Mouse (Mus musculus): ENCODE results near the gene Olfr145. TPM values are rescaled to one million over a fixed set of nuclear protein-coding genes. Genes with fewer than 3 reads are reported as not detected.

Gene Olfr145
- polyA plus RNA-seq, 1 experiment from 2014 or later: not detected

DNA sequence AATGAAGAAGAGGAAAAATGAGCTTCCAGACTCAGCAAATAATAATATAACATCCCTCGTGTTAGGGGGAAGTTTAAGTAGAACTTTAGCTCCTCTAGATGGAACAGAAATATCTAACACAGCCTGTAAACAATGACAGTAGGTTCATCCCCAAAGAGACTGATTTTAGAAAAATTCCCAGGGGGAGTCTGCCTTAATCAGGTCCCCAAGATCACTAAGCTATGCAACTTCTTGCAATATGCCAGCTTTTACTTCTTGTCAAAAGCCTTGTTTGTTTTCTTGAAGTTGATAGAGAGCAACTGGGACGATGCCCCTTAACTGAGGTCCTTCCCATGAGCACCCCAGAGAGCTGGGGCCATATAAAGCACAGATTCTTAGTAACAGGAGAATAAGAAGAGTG, 21.0 kb downstream of the Olfr145 start, which contains the start of gene Olfr878:
Olfr878 (plus strand) TSS at position 301 of the 400 bp plus-strand sequence.
- DNase-seq (ENCODE audit: low spot score) (no peak), ATAC-seq (replicated peaks; ENCODE audit: low FRiP score, low TSS enrichment, low read depth) (no peak)
- no peak within 1 kb of the TSS for H3K27ac ChIP-seq (ENCODE audit: low read depth)
- H3K4me2 ChIP-seq (ENCODE audit: low read length): no peak within 1 kb of the TSS
- H3K9ac ChIP-seq (ENCODE audit: low read length): no peak within 1 kb of the TSS
- H3K4me1 ChIP-seq (replicated peaks; ENCODE audit: control insufficient read depth, insufficient read depth, low read length): no peaks in the 10 kb centered on the region
- no peaks in the 10 kb centered on the region for H3K9me3 ChIP-seq (ENCODE audit: control insufficient read depth, low read length)
- WGBS: 74% methylated on average over 2 of the region's 2 CpGs
- no peaks in the 10 kb centered on the region for H3K27me3 ChIP-seq (replicated peaks; ENCODE audit: control insufficient read depth, insufficient read depth, low read length)
- H3K4me3 ChIP-seq (ENCODE audit: low read depth, low read length): no peak within 1 kb of the TSS
- H3K36me3 ChIP-seq (ENCODE audit: control insufficient read depth, insufficient read depth, low read length): no peaks in the 10 kb centered on the region

DNA sequence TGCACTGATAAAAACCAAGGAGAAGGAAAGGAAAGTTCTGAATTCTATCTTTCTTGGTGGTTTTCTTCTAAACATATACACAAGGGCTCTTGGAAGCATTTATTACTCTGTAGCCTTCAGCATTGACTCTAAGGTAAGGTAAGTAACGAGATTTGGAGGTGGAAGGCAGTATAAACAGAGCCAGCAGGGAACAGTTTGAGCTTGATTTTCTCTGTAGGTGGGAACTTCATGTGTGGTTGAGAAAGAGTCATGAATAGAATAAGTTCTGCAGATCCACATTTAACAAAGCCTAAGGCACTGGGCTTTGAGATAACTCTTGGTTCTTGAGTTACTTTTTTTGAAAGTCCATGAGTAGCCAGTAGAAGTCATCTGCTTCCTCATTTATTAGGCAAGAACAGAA, 21.5 kb downstream of the Olfr145 start:
- Histone ChIP-seq H3K4me3 (ENCODE audit: low read depth, low read length) (no peak overlapping the region), H3K36me3 (ENCODE audit: control insufficient read depth, insufficient read depth, low read length) (no peaks in the 10 kb centered on the region), H3K9ac (ENCODE audit: low read length) (no peak overlapping the region), H3K27me3 (replicated peaks; ENCODE audit: control insufficient read depth, insufficient read depth, low read length) (no peaks in the 10 kb centered on the region), H3K9me3 (ENCODE audit: control insufficient read depth, low read length) (no peaks in the 10 kb centered on the region), H3K4me2 (ENCODE audit: low read length) (no peak overlapping the region), H3K27ac (ENCODE audit: low read depth) (no peak overlapping the region), H3K4me1 (replicated peaks; ENCODE audit: control insufficient read depth, insufficient read depth, low read length) (no peaks in the 10 kb centered on the region)
- no peak for ATAC-seq (replicated peaks; ENCODE audit: low FRiP score, low TSS enrichment, low read depth)
- 65% methylated on average over 1 of the region's 1 CpGs for WGBS
- DNase-seq (ENCODE audit: low spot score): no peak

DNA sequence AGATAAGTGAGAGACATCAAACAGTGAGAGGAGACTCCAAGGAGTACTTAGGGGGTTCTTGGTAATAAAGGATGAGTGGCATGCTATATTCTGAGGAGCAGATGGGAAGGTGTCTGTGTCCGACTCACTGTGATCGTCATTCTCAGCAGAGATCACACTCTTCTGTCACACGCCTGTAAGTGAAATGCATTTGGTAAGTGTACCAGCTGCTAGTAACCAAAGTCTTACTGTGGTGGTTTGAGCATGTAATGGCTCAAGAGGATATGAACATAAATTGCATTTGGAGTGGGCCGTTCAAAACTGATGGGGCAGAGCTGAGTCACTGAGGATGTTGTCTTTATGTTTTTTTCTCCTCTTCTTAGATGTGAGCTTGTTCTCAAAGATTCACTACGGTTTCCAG, 27.7 kb downstream of the Olfr145 start:
- Histone ChIP-seq H3K27me3 (replicated peaks; ENCODE audit: control insufficient read depth, insufficient read depth, low read length) (no peaks in the 10 kb centered on the region), H3K36me3 (ENCODE audit: control insufficient read depth, insufficient read depth, low read length) (no peaks in the 10 kb centered on the region), H3K4me3 (ENCODE audit: low read depth, low read length) (no peak overlapping the region), H3K9ac (ENCODE audit: low read length) (no peak overlapping the region), H3K9me3 (ENCODE audit: control insufficient read depth, low read length) (no peaks in the 10 kb centered on the region), H3K27ac (ENCODE audit: low read depth) (no peak overlapping the region), H3K4me1 (replicated peaks; ENCODE audit: control insufficient read depth, insufficient read depth, low read length) (no peaks in the 10 kb centered on the region), H3K4me2 (ENCODE audit: low read length) (no peak overlapping the region)
- ATAC-seq (replicated peaks; ENCODE audit: low FRiP score, low TSS enrichment, low read depth) (no peak), DNase-seq (ENCODE audit: low spot score) (no peak)
- WGBS: 80% methylated on average over 5 of the region's 5 CpGs

DNA sequence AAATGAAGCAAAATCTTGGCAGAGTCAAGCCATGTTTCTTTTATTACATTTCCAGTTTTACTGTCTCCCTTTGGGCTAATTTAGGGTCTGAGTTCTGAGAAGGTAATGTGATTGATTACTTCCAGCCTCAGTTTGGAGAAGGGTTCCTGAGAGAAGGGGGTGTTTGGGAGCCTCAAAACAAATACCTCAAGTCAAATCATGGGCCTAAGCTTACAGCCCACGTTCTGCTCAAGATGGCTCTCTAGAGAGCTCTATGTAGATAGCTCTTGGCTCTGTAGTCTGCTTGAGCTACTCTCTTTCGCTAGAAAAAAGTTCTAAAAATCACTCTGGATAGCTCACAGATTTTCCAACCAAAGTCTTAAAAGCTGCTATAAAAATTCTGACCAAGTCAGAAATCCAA, 28.9 kb downstream of the Olfr145 start:
- no peaks in the 10 kb centered on the region for H3K4me1 ChIP-seq (replicated peaks; ENCODE audit: control insufficient read depth, insufficient read depth, low read length)
- ATAC-seq (replicated peaks; ENCODE audit: low FRiP score, low TSS enrichment, low read depth) (no peak), DNase-seq (ENCODE audit: low spot score) (no peak)
- no peak overlapping the region for H3K9ac ChIP-seq (ENCODE audit: low read length)
- WGBS: 60% methylated on average over 2 of the region's 2 CpGs
- no peak overlapping the region for H3K4me2 ChIP-seq (ENCODE audit: low read length)
- H3K27me3 ChIP-seq (replicated peaks; ENCODE audit: control insufficient read depth, insufficient read depth, low read length): no peaks in the 10 kb centered on the region
- H3K27ac ChIP-seq (ENCODE audit: low read depth): no peak overlapping the region
- no peaks in the 10 kb centered on the region for H3K36me3 ChIP-seq (ENCODE audit: control insufficient read depth, insufficient read depth, low read length)
- H3K9me3 ChIP-seq (ENCODE audit: control insufficient read depth, low read length): no peaks in the 10 kb centered on the region
- no peak overlapping the region for H3K4me3 ChIP-seq (ENCODE audit: low read depth, low read length)

DNA sequence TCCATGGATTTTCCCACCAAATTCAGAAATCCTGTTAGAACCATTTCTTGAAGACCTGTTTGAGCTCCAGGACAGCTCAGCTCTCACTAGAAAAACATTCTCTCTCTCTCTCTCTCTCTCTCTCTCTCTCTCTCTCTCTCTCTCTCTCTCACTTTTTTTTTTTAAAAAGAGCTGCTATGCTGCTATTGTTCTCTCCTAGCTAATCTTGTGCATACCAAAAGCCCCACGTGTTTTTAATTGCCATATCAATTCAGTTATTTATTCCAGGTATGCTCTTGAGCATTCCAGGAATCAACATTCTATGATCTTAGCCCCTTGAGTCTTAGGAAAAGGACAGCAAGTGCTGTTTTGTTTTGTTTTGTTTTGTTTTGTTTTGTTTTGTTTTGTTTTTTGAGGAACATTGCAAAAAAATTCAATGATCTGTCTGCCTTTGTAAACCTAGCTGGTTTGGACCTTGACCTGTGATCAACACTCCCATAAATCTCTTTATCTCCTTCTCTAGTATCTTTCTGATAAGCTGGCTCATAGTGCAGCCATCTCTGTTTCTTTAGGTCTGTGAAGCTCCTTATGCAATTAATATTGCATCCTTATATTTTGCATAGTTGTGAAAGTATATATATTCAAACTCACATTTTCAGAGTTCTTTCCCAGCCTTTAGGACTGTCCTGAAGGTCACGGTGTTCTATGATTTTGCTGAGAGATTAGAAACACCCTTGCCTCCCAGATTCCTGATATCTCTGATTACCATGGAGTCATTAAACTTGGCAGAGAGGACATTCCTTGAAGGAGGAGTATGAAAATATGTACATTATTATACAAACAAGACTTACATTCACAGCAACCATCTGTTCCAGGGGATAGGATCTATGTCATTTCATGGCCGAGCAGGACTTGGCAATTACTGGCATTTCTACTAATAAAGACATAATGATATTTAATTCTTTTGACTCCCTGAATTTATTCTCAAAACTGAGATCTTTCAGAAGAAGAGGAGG, 29.8 kb downstream of the Olfr145 start:
- ATAC-seq (replicated peaks; ENCODE audit: low FRiP score, low TSS enrichment, low read depth) (no peak), DNase-seq (ENCODE audit: low spot score) (no peak)
- Histone ChIP-seq H3K4me3 (ENCODE audit: low read depth, low read length) (no peak overlapping the region), H3K27me3 (replicated peaks; ENCODE audit: control insufficient read depth, insufficient read depth, low read length) (no peaks in the 10 kb centered on the region), H3K27ac (ENCODE audit: low read depth) (no peak overlapping the region), H3K36me3 (ENCODE audit: control insufficient read depth, insufficient read depth, low read length) (no peaks in the 10 kb centered on the region), H3K9me3 (ENCODE audit: control insufficient read depth, low read length) (no peaks in the 10 kb centered on the region), H3K4me2 (ENCODE audit: low read length) (no peak overlapping the region), H3K9ac (ENCODE audit: low read length) (no peak overlapping the region), H3K4me1 (replicated peaks; ENCODE audit: control insufficient read depth, insufficient read depth, low read length) (no peaks in the 10 kb centered on the region)
- WGBS: 52% methylated on average over 3 of the region's 3 CpGs

DNA sequence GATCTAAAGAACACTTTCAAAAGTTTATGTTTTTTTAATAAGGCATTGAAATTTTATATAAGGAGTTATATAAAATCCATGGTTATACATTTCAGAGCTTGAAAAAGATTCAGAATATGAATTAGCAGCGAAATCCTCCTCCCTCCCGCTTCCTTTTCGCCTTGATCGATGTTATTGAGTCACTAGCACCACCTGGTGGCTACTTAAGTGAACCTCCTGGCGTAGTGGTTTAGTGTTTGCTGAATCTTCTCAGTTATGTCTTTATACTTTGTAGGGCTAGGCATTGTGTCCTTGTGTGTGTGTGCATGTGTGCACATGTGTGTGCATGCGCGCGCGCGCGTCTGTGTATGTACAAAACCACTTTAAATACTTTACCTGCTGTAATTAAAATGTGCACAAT, 36.0 kb downstream of the Olfr145 start:
- no peak overlapping the region for H3K4me2 ChIP-seq (ENCODE audit: low read length)
- WGBS: 8% methylated on average over 11 of the region's 11 CpGs
- peak; percentile 60 for DNase-seq (ENCODE audit: low spot score)

DNA sequence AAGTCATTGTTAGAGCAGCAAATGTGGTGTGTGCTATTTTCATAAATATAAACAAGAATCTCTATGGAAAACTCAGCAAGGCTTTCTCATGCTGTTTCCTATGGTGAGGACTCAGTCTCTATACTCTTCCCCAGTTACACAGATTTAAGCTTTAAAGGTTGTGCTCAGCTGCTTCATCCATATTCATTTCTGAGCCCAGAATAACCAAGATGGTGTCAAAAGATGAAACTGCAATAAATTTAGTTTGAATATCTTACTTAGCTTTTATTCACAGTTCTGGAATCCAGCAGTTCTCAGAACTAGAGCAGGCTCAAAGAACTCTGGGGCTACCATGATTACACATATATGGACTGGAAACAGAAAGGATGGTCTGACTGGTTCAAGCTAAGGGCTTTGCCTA, 37.6 kb downstream of the Olfr145 start:
- no peaks in the 10 kb centered on the region for H3K9me3 ChIP-seq (ENCODE audit: control insufficient read depth, low read length)
- H3K27me3 ChIP-seq (replicated peaks; ENCODE audit: control insufficient read depth, insufficient read depth, low read length): no peaks in the 10 kb centered on the region
- H3K36me3 ChIP-seq (ENCODE audit: control insufficient read depth, insufficient read depth, low read length): no peaks in the 10 kb centered on the region
- H3K9ac ChIP-seq (ENCODE audit: low read length): no peak overlapping the region
- ATAC-seq (replicated peaks; ENCODE audit: low FRiP score, low TSS enrichment, low read depth) (no peak), DNase-seq (ENCODE audit: low spot score) (no peak)
- no peaks in the 10 kb centered on the region for H3K4me1 ChIP-seq (replicated peaks; ENCODE audit: control insufficient read depth, insufficient read depth, low read length)
- H3K4me3 ChIP-seq (ENCODE audit: low read depth, low read length): no peak overlapping the region
- H3K4me2 ChIP-seq (ENCODE audit: low read length): no peak overlapping the region
- H3K27ac ChIP-seq (ENCODE audit: low read depth): no peak overlapping the region

More for the DNA sequence above, 36.0 kb downstream of the Olfr145 start:
- Histone ChIP-seq H3K27ac (ENCODE audit: low read depth) (no peak overlapping the region), H3K4me1 (replicated peaks; ENCODE audit: control insufficient read depth, insufficient read depth, low read length) (no peaks in the 10 kb centered on the region), H3K4me3 (ENCODE audit: low read depth, low read length) (no peak overlapping the region), H3K9ac (ENCODE audit: low read length) (no peak overlapping the region), H3K9me3 (ENCODE audit: control insufficient read depth, low read length) (no peaks in the 10 kb centered on the region), H3K27me3 (replicated peaks; ENCODE audit: control insufficient read depth, insufficient read depth, low read length) (no peaks in the 10 kb centered on the region), H3K36me3 (ENCODE audit: control insufficient read depth, insufficient read depth, low read length) (no peaks in the 10 kb centered on the region)
- 0 out of 2 replicates have a peak, but pooled peaks have one; percentile 36 for ATAC-seq (replicated peaks; ENCODE audit: low FRiP score, low TSS enrichment, low read depth)

DNA sequence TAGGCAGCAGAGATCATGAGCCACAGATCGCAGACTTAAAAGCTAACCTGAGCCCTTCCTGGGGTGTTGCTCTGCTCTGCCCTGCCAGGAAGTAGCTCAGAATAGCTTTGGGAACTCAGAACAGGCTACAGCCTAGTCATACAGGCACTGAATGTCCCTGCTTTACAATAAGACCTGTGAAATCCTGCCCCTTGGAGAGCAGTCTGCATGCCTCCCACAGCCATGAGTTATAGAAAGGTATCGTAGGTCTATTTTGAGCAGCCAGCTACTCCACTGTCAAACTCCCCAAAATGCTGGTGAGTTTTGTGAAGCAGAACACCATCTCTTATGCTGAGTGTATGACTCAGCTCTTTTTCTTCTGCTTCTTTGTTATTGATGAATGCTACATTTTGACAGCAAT, 44.6 kb downstream of the Olfr145 start:
- Histone ChIP-seq H3K27me3 (replicated peaks; ENCODE audit: control insufficient read depth, insufficient read depth, low read length) (no peaks in the 10 kb centered on the region), H3K36me3 (ENCODE audit: control insufficient read depth, insufficient read depth, low read length) (no peaks in the 10 kb centered on the region), H3K9me3 (ENCODE audit: control insufficient read depth, low read length) (no peaks in the 10 kb centered on the region), H3K4me3 (ENCODE audit: low read depth, low read length) (no peak overlapping the region), H3K4me2 (ENCODE audit: low read length) (no peak overlapping the region), H3K9ac (ENCODE audit: low read length) (no peak overlapping the region), H3K27ac (ENCODE audit: low read depth) (no peak overlapping the region), H3K4me1 (replicated peaks; ENCODE audit: control insufficient read depth, insufficient read depth, low read length) (no peaks in the 10 kb centered on the region)
- WGBS: 96% methylated on average over 2 of the region's 2 CpGs
- DNase-seq (ENCODE audit: low spot score) (no peak), ATAC-seq (replicated peaks; ENCODE audit: low FRiP score, low TSS enrichment, low read depth) (no peak)

Data from intestine, embryonic 14.5 days (tissue).